Comparison of ENCODE assay signal across 15 mouse cellular contexts in genomic region chr13:72918895-72919294, GRCm38 (mm10).
DNase-seq lines count a peak whose midpoint lies in the region.
"Had no signal": no experiment of that assay in that cellular context is flagged by ENCODE, and none has a peak within 500 bp of the region (broad histone marks: within the 10 kb centered on the region; RNA-seq: fewer than 3 reads in every experiment).

No protein-coding gene starts in this region.

- DNase-seq in heart, adult 11 months, result peak; percentile 75
- DNase-seq in heart, adult 9 months (ENCODE audit: low spot score in 2 of 2), result no peak
- peak; percentile 15 for DNase-seq in kidney, postnatal 10 days
- DNase-seq in kidney, adult 11 months, result no peak
- DNase-seq in NIH3T3 (ENCODE audit: low read depth), result peak; percentile 2
- DNase-seq in kidney, postnatal 36 days, result peak; percentile 1 to 37
- no peak for DNase-seq in gastrocnemius, adult 18-20 months (ENCODE audit: low spot score)
- DNase-seq: adrenal gland, postnatal 36 days; cerebellum, adult 11 months; cerebellum, adult 9-11 months; forebrain, postnatal 0 days; gastrocnemius, postnatal 36 days; right cerebral cortex, adult 18-20 months; right cerebral cortex, postnatal 4 days; thymus, postnatal 25 days had no signal

Comparison
In these comparisons a context has a peak if more than half of its experiments do, and no peak if none do; other contexts are left out.
1. DNase-seq: peak in heart, adult 11 months (single experiment), kidney, postnatal 10 days (single experiment), NIH3T3 (single experiment) and kidney, postnatal 36 days (2 of 2); none in heart, adult 9 months (0 of 2), kidney, adult 11 months (single experiment) and gastrocnemius, adult 18-20 months (single experiment).